Mouse (Mus musculus): ENCODE measurements around the gene Sorcs3. TPM values are rescaled to one million over a fixed set of nuclear protein-coding genes. Genes with fewer than 3 reads are reported as not detected.

The Sorcs3 gene
- polyA plus RNA-seq, 1 experiment = 10.2 TPM

DNA sequence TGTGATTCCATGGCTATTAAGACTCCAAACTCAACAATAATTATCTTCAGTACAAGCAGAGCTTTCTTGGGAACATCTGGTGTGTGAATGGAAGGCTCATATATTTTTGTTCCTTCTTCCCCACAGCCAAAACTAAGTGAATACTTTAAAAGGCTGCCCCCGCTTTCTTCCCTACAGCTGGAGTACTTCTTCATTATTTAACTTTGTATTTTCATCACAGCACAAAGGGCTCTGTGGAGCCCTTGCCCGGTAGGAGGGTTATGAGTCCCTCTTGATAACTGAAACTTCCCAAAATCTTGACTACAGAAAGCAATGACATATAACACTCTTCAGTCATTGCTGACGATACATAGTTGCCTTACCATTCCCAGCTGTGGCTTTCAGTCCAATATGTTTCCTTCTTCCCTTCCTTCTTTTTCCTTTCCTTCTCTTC is 615.5 kb downstream of the Sorcs3 start:
- Histone ChIP-seq H3K27ac (ENCODE audit: insufficient read depth, low read length) (no peak overlapping the region), H3K4me1 (ENCODE audit: control insufficient read depth, insufficient read depth, low read length) (no peaks in the 10 kb centered on the region), H3K4me3 (replicated peaks; ENCODE audit: insufficient read depth, low read depth, low read length) (no peak overlapping the region), H3K27me3 (ENCODE audit: control insufficient read depth, insufficient read depth, low read length) (no peaks in the 10 kb centered on the region; the same call in 1 of the 2 replicates)
- 85% methylated on average over 3 of the region's 3 CpGs for WGBS
- no peak for TF ChIP-seq CTCF (IDR thresholded peaks at IDR 0.05; ENCODE audit: borderline replicate concordance, insufficient read depth, low read depth, low read length)
- no peak for TF ChIP-seq POLR2A (IDR thresholded peaks at IDR 0.05; ENCODE audit: borderline replicate concordance, insufficient read depth, low read length)
- no peak for DNase-seq

DNA sequence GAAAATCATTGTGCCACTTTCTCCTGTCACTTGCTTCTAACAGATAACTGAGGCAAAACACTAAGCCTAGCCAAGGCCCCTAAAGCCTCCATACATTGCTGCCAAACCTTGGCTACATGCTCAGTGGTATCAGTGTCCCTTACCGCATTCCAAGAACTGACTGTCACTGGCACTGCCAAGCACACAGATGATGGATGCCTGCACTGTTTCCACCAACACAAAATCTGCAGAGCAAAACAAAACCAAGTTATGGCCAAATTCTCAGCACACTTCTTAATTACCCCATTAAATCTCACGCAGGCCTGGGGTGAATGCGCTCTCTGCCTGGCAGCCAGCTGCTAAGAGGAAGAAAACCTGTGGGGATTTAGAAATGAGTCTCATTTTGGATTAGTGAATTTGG is 628.5 kb downstream of the Sorcs3 start:
- 14% methylated on average over 3 of the region's 3 CpGs for WGBS
- DNase-seq = no peak
- TF ChIP-seq CTCF (IDR thresholded peaks at IDR 0.05; ENCODE audit: borderline replicate concordance, insufficient read depth, low read depth, low read length) (no peak), POLR2A (IDR thresholded peaks at IDR 0.05; ENCODE audit: borderline replicate concordance, insufficient read depth, low read length) (no peak)
- no peaks in the 10 kb centered on the region for H3K4me1 ChIP-seq (ENCODE audit: control insufficient read depth, insufficient read depth, low read length)
- H3K27ac ChIP-seq (ENCODE audit: insufficient read depth, low read length) = no peak overlapping the region
- no peak overlapping the region for H3K4me3 ChIP-seq (replicated peaks; ENCODE audit: insufficient read depth, low read depth, low read length)
- no peaks in the 10 kb centered on the region for H3K27me3 ChIP-seq (ENCODE audit: control insufficient read depth, insufficient read depth, low read length)

DNA sequence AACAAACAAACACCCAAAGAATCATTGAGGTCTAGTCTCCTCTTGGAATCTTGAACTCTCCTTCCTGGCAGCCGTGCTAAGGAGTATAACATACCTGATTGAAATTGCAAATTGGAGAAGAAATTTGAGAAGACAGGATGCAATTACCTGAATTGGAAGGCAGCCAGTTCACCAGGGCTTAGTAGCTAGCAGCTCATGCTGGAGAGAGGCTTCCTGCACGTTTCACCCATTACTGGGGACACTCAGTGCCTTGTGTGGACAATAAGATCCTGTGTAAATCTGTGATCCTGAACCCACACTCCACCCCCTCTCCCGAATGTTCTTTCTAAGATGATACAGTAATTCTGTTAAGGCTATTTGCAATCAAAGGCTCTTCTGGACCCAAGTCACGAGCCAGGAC is 633.6 kb downstream of the Sorcs3 start:
- TF ChIP-seq CTCF (IDR thresholded peaks at IDR 0.05; ENCODE audit: borderline replicate concordance, insufficient read depth, low read depth, low read length) (no peak), POLR2A (IDR thresholded peaks at IDR 0.05; ENCODE audit: borderline replicate concordance, insufficient read depth, low read length) (no peak)

DNA sequence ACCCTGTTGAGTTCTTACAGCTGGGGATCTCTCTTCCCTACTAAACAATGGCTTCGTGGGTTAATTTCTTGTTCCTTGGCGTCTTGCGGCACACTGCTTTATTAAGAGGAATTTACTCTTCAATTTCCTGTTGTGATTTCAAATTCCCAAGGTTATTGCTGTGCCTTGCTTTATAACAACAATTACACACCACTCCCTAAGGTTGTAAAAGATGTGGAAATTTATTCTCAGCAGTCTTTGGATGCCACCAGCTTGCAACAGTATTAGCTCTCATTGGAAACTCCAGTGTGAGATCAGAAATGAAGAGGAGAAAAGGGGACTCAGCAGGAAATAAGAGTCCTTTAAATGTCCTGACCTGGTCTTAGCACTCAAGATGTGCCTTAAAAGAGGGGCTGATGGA is 641.9 kb downstream of the Sorcs3 start:
- H3K27ac ChIP-seq (ENCODE audit: insufficient read depth, low read length) = no peak overlapping the region
- no peak for TF ChIP-seq CTCF (IDR thresholded peaks at IDR 0.05; ENCODE audit: borderline replicate concordance, insufficient read depth, low read depth, low read length)
- TF ChIP-seq POLR2A (IDR thresholded peaks at IDR 0.05; ENCODE audit: borderline replicate concordance, insufficient read depth, low read length) = no peak

More for the DNA sequence above, 633.6 kb downstream of the Sorcs3 start:
- Histone ChIP-seq H3K27me3 (ENCODE audit: control insufficient read depth, insufficient read depth, low read length) (no peaks in the 10 kb centered on the region), H3K4me3 (replicated peaks; ENCODE audit: insufficient read depth, low read depth, low read length) (no peak overlapping the region), H3K27ac (ENCODE audit: insufficient read depth, low read length) (no peak overlapping the region), H3K4me1 (ENCODE audit: control insufficient read depth, insufficient read depth, low read length) (no peaks in the 10 kb centered on the region)
- WGBS = 64% methylated on average over 4 of the region's 4 CpGs
- DNase-seq = no peak

DNA sequence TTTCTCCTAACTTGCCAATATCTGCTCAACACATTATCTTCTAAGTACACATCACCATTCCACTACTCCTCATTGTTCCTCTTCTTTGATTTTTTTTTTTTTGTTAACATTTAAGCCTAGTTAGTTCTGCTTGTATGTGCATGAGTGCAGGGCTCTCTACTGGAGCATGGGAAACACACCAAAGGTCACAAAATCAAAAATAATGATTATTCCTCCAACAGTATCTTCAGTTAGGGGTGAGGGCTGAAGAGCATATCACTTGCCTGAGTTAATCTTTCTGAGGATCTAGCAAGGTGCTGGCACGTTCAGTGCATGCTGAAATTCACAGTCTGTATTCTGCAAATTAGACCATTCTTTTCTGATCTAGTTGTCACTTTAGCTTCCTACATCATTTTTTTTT is 644.6 kb downstream of the Sorcs3 start:
- TF ChIP-seq POLR2A (IDR thresholded peaks at IDR 0.05; ENCODE audit: borderline replicate concordance, insufficient read depth, low read length) = no peak
- no peak for TF ChIP-seq CTCF (IDR thresholded peaks at IDR 0.05; ENCODE audit: borderline replicate concordance, insufficient read depth, low read depth, low read length)
- H3K4me1 ChIP-seq (ENCODE audit: control insufficient read depth, insufficient read depth, low read length) = no peaks in the 10 kb centered on the region
- no peak for DNase-seq
- H3K27me3 ChIP-seq (ENCODE audit: control insufficient read depth, insufficient read depth, low read length) = no peaks in the 10 kb centered on the region
- H3K4me3 ChIP-seq (replicated peaks; ENCODE audit: insufficient read depth, low read depth, low read length) = no peak overlapping the region
- H3K27ac ChIP-seq (ENCODE audit: insufficient read depth, low read length) = no peak overlapping the region
- 86% methylated on average over 1 of the region's 1 CpGs for WGBS

More for the DNA sequence above, 641.9 kb downstream of the Sorcs3 start:
- 86% methylated on average over 3 of the region's 3 CpGs for WGBS
- no peak overlapping the region for H3K4me3 ChIP-seq (replicated peaks; ENCODE audit: insufficient read depth, low read depth, low read length)
- H3K4me1 ChIP-seq (ENCODE audit: control insufficient read depth, insufficient read depth, low read length) = no peaks in the 10 kb centered on the region
- H3K27me3 ChIP-seq (ENCODE audit: control insufficient read depth, insufficient read depth, low read length) = no peaks in the 10 kb centered on the region
- DNase-seq = no peak
